Mouse (Mus musculus) pancreas, adult 10 weeks (tissue): ENCODE measurements around the gene G3bp2. TPM values are rescaled to one million over a fixed set of nuclear protein-coding genes. Genes with fewer than 3 reads are reported as not detected.

Experiments
- polyA plus RNA-seq: library from polyadenylated mRNA; stranded (reverse); fragments of 350-450 nt; fragmentation: Illumina TruSeq; extraction: RNeasy Lipid Tissue Mini Kit (QIAGEN cat#74804); gene quantifications from one replicate; pipeline ENCODE4 v1.2.3, GENCODE M21; 2015; ENCODE audit warnings: low read depth, low replicate concordance; ENCODE audit not compliant: insufficient read depth

Gene G3bp2
- 13.7 TPM for polyA plus RNA-seq

DNA sequence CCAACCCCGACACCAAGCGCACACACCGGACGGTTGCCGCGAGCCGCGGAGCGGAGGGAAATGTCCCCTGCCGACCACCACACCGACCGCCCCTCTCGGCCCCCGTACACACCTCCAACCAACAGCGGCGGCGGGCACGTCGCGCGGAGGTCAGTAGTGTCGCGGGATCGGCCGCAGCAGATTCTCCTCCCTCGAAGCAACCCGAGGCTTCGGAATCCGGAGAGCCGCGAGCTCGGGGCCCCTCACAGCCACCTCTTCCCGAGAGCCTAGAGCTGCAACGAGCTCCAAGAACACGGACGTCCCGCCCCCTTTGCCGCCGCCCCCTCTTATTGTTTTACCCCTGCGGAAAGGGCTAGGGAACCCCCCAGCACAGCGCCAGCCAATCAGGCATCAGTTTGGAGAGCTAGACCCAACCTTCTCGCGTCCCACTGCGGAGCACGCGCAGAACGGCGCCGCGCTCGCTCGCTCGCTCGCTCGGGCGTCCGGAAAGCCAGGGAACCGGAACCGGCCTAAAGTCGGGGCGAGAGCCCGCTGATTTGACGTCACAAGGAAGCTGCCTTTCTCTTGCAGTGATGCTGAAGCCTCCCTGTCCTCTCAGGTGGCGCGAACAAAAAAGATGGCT, at the start of gene G3bp2:
G3bp2 (minus strand) TSS at position 303 of the 622 bp plus-strand sequence.

DNA sequence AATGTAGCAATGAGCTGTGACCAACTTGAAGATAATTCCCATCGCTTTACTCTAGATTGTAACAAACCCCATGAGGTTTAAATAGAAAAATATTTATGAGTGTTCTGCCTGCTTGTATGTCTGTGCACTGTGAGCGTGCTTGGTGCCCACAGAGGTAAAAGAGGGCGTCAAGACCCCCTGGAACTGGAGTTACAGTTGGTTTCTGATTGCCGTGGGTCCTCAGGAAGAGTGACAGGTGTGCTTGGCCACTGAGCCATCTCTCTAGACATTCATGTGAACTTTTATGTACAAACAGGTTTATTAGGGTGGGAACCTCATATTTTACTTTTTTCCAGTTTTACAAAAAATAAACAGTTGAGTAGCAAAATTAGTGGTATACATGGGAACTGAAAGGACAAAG, 39.7 kb downstream of the G3bp2 start, which contains the start of gene Cdkl2:
Cdkl2 (minus strand) TSS at position 101 of the 400 bp plus-strand sequence.

Other genes starting within 250 kb of the G3bp2 start
- gene Rchy1, start 120.7 kb downstream of the G3bp2 start, polyA plus RNA-seq: 18.4 TPM
- gene Odaph, start 96.2 kb downstream of the G3bp2 start, polyA plus RNA-seq: not detected
- 2.6 TPM for gene Cdkl2, start 39.8 kb downstream of the G3bp2 start, polyA plus RNA-seq
- 24.5 TPM for gene Uso1, start 54.2 kb upstream of the G3bp2 start, polyA plus RNA-seq
- gene U90926, start 131.7 kb upstream of the G3bp2 start, polyA plus RNA-seq: not detected
- gene Ppef2, start 172.6 kb upstream of the G3bp2 start, polyA plus RNA-seq: not detected
- 3.1 TPM for gene Naaa, start 194.5 kb upstream of the G3bp2 start, polyA plus RNA-seq
- 3.6 TPM for gene Sdad1, start 226.8 kb upstream of the G3bp2 start, polyA plus RNA-seq
- gene Cxcl9, start 244.4 kb upstream of the G3bp2 start, polyA plus RNA-seq: not detected
- 12.6 TPM for gene Art3, start 248.1 kb upstream of the G3bp2 start, polyA plus RNA-seq